Mouse (Mus musculus) limb, embryonic 14.5 days (tissue): ENCODE data around the gene Fgfr2. TPM values are rescaled to one million over a fixed set of nuclear protein-coding genes. Genes with fewer than 3 reads are reported as not detected.

Source experiments
- ATAC-seq: fragments of 200-750 bp; cut with Nextera tagmentation; 2 replicates; pipeline ENCODE4 v1.8.0; 2017; ENCODE audit warnings: low read depth, moderate number of reproducible peaks, moderate TSS enrichment; ENCODE audit not compliant: low FRiP score
- DNase-seq: peaks from one replicate; pipeline ENCODE4 v3.0.0-alpha.2; 2015; ENCODE audit warnings: low spot score
- H3K27ac ChIP-seq: fragments of 300-500 bp; sonication (generic); replicated peaks from 2 replicates; pipeline ENCODE4 v1.5.1; 2014; ENCODE audit warnings: low read depth, mild to moderate bottlenecking, low read length, moderate library complexity, mixed read lengths
- H3K27me3 ChIP-seq: fragments of 300-500 bp; sonication (generic); 2 replicates; pipeline ENCODE4 v1.6.1; 2014; ENCODE audit warnings: low read length, mixed read lengths; ENCODE audit not compliant: control insufficient read depth, insufficient read depth
- H3K36me3 ChIP-seq: fragments of 300-500 bp; sonication (generic); 2 replicates; pipeline ENCODE4 v1.6.1; 2014; ENCODE audit warnings: mild to moderate bottlenecking, low read length, moderate library complexity, mixed read lengths; ENCODE audit not compliant: control insufficient read depth, insufficient read depth
- H3K4me1 ChIP-seq: fragments of 300-500 bp; sonication (generic); 2 replicates; pipeline ENCODE4 v1.6.1; 2014; ENCODE audit warnings: antibody characterized with exemption, low read length, mixed read lengths; ENCODE audit not compliant: control insufficient read depth, insufficient read depth
- H3K4me2 ChIP-seq: fragments of 300-500 bp; sonication (generic); replicated peaks from 2 replicates; pipeline ENCODE4 v1.6.1; 2014; ENCODE audit warnings: low read depth, mild to moderate bottlenecking, low read length, moderate library complexity; ENCODE audit not compliant: severe bottlenecking
- H3K4me3 ChIP-seq: fragments of 300-500 bp; sonication (generic); replicated peaks from 2 replicates; pipeline ENCODE4 v1.5.1; 2014; ENCODE audit warnings: low read length
- H3K9ac ChIP-seq: fragments of 300-500 bp; sonication (generic); 2 replicates; pipeline ENCODE4 v1.6.1; 2014; ENCODE audit warnings: mild to moderate bottlenecking, low read depth, low read length, moderate library complexity; ENCODE audit not compliant: severe bottlenecking
- H3K9me3 ChIP-seq: fragments of 300-500 bp; sonication (generic); 2 replicates; pipeline ENCODE4 v1.6.1; 2016; ENCODE audit warnings: low read length; ENCODE audit not compliant: control insufficient read depth
- POLR2A ChIP-seq: fragments of 200-500 bp; IDR thresholded peaks from 2 replicates; pipeline ENCODE4 v1.8.0; 2012; ENCODE audit warnings: inconsistent platforms, mild to moderate bottlenecking, moderate library complexity, borderline replicate concordance; ENCODE audit not compliant: insufficient read depth, insufficient read length; ENCODE audit errors: extremely low read depth
- WGBS: fragments of 180-500 bp; shearing (Covaris S2); extraction: QIAGEN DNeasy Blood & Tissue Kit; methylation state at CpG from one replicate; pipeline ENCODE4 v1.1.7; 2014; 5-methylcytosine and 5-hydroxymethylcytosine counted together
- polyA plus RNA-seq, 2 experiments: library from polyadenylated mRNA; depleted of rRNA in 1 of 2; stranded (reverse) in 1 of 2; unstranded in 1 of 2; fragments of >200 nt; fragmentation: Nextera tagmentation in 1 of 2; extraction: Ambion mirVana in 1 of 2; gene quantifications; 2 replicates each; pipeline versions ENCODE4 v1.2.1 to v1.2.3; 2012 to 2014

The Fgfr2 gene
- polyA plus RNA-seq, 2 experiments = 131 to 133 TPM

GRCm38 (mm10) chr7:132243225-132243624 is 879.9 kb downstream of the Fgfr2 start:
- DNase-seq = no peak

GRCm38 (mm10) chr7:132242617-132243141 is 880.5 kb downstream of the Fgfr2 start:
- Histone ChIP-seq H3K36me3 (peaks cover 45% of the 10 kb centered on the region), H3K9ac (no peak overlapping the region), H3K27ac (no peak overlapping the region), H3K4me3 (no peak overlapping the region), H3K4me1 (peaks cover 4% of the 10 kb centered on the region; the same call in 1 of the 2 replicates), H3K4me2 (no peak overlapping the region), H3K9me3 (no peaks in the 10 kb centered on the region), H3K27me3 (no peaks in the 10 kb centered on the region)
- TF ChIP-seq POLR2A = no peak
- no peak for ATAC-seq
- 50% methylated on average over 4 of the region's 4 CpGs for WGBS
- DNase-seq = no peak

More at GRCm38 (mm10) chr7:132243225-132243624, 879.9 kb downstream of the Fgfr2 start:
- Histone ChIP-seq H3K9ac (no peak overlapping the region), H3K27ac (no peak overlapping the region), H3K9me3 (no peaks in the 10 kb centered on the region), H3K27me3 (no peaks in the 10 kb centered on the region), H3K4me3 (no peak overlapping the region), H3K4me2 (no peak overlapping the region), H3K4me1 (peaks cover 5% of the 10 kb centered on the region; the same call in 1 of the 2 replicates), H3K36me3 (peaks cover 39% of the 10 kb centered on the region)
- WGBS = 83% methylated on average over 5 of the region's 5 CpGs
- no peak for ATAC-seq
- TF ChIP-seq POLR2A = no peak

- DNase-seq (no peak), ATAC-seq (no peak)
- Histone ChIP-seq H3K4me2 (no peak overlapping the region), H3K27ac (no peak overlapping the region), H3K9ac (no peak overlapping the region), H3K27me3 (no peaks in the 10 kb centered on the region), H3K4me3 (no peak overlapping the region), H3K4me1 (no peaks in the 10 kb centered on the region), H3K9me3 (no peaks in the 10 kb centered on the region), H3K36me3 (peaks cover 47% of the 10 kb centered on the region)
- no peak for TF ChIP-seq POLR2A
- 79% methylated on average over 3 of the region's 3 CpGs for WGBS
Observed at GRCm38 (mm10) chr7:132238921-132239320, 884.2 kb downstream of the Fgfr2 start.

- Histone ChIP-seq H3K9ac (no peak overlapping the region), H3K4me1 (no peaks in the 10 kb centered on the region), H3K27me3 (no peaks in the 10 kb centered on the region), H3K9me3 (no peaks in the 10 kb centered on the region), H3K4me2 (no peak overlapping the region), H3K27ac (no peak overlapping the region), H3K36me3 (peaks cover 39% of the 10 kb centered on the region), H3K4me3 (no peak overlapping the region)
- ATAC-seq (no peak), DNase-seq (no peak)
- WGBS = 72% methylated on average over 4 of the region's 4 CpGs
- no peak for TF ChIP-seq POLR2A
Observed at GRCm38 (mm10) chr7:132237191-132237590, 886.0 kb downstream of the Fgfr2 start.

GRCm38 (mm10) chr7:132236789-132237188 is 886.4 kb downstream of the Fgfr2 start:
- DNase-seq = no peak
- H3K36me3 ChIP-seq = peaks cover 38% of the 10 kb centered on the region
- H3K4me1 ChIP-seq = no peaks in the 10 kb centered on the region
- no peak overlapping the region for H3K4me3 ChIP-seq
- no peak overlapping the region for H3K27ac ChIP-seq
- no peak for TF ChIP-seq POLR2A
- no peaks in the 10 kb centered on the region for H3K9me3 ChIP-seq
- WGBS = 80% methylated on average over 8 of the region's 8 CpGs
- H3K27me3 ChIP-seq = no peaks in the 10 kb centered on the region
- no peak overlapping the region for H3K4me2 ChIP-seq
- H3K9ac ChIP-seq = no peak overlapping the region
- no peak for ATAC-seq
